Mouse (Mus musculus) liver, embryonic 14.5 days (tissue): ENCODE data around the gene Myl7. TPM values are rescaled to one million over a fixed set of nuclear protein-coding genes. Genes with fewer than 3 reads are reported as not detected.

Experiments used
- ATAC-seq: fragments of 200-750 bp; cut with Nextera tagmentation; 2 replicates; pipeline ENCODE4 v1.8.0; 2017; ENCODE audit warnings: moderate number of reproducible peaks, mild to moderate bottlenecking, moderate library complexity; ENCODE audit not compliant: insufficient read depth
- DNase-seq, 3 experiments: peaks; one replicate each; pipeline ENCODE4 v3.0.0-alpha.2; 2012 to 2013; ENCODE audit warnings: low read depth in 3 of 3, low spot score in 3 of 3
- H3K27ac ChIP-seq: fragments of 300-500 bp; sonication (generic); 2 replicates; pipeline ENCODE4 v1.5.1; 2014; ENCODE audit warnings: moderate library complexity, mild to moderate bottlenecking, control low read depth, inconsistent platforms
- H3K27me3 ChIP-seq: fragments of 300-500 bp; sonication (generic); 2 replicates; pipeline ENCODE4 v1.6.1; 2014; ENCODE audit warnings: mild to moderate bottlenecking, low read length, moderate library complexity; ENCODE audit not compliant: control insufficient read depth, insufficient read depth
- H3K36me3 ChIP-seq: fragments of 300-500 bp; sonication (generic); replicated peaks from 2 replicates; pipeline ENCODE4 v1.6.1; 2014; ENCODE audit warnings: low read depth; ENCODE audit not compliant: control insufficient read depth, insufficient read depth
- H3K4me1 ChIP-seq, 2 experiments: fragments of 200-500 bp in 1 of 2; fragments of 300-500 bp in 1 of 2; sonication (generic) in 1 of 2; replicated peaks; 2 replicates each; pipeline ENCODE4 v1.6.1; 2012 to 2014; ENCODE audit warnings: antibody characterized with exemption in 1 of 2, inconsistent platforms in 1 of 2, low read length in 1 of 2; ENCODE audit not compliant: control insufficient read depth in 2 of 2, insufficient read depth in 2 of 2
- H3K4me2 ChIP-seq: fragments of 300-500 bp; sonication (generic); 2 replicates; pipeline ENCODE4 v1.6.1; 2014; ENCODE audit warnings: low read depth, mild to moderate bottlenecking, control low read depth, moderate library complexity
- H3K4me3 ChIP-seq, 2 experiments: fragments of 200-500 bp in 1 of 2; fragments of 300-500 bp in 1 of 2; sonication (generic) in 1 of 2; 2 replicates each; pipeline ENCODE4 v1.5.1; 2012 to 2014; ENCODE audit warnings: low read depth in 2 of 2, low read length in 2 of 2, mild to moderate bottlenecking in 2 of 2, control low read depth in 1 of 2, inconsistent platforms in 1 of 2, moderate library complexity in 1 of 2; ENCODE audit not compliant: insufficient read depth in 1 of 2
- H3K9ac ChIP-seq: fragments of 300-500 bp; sonication (generic); replicated peaks from 2 replicates; pipeline ENCODE4 v1.6.1; 2014; ENCODE audit warnings: mild to moderate bottlenecking, control low read depth, moderate library complexity
- H3K9me3 ChIP-seq: fragments of 300-500 bp; sonication (generic); 2 replicates; pipeline ENCODE4 v1.6.1; 2016; ENCODE audit warnings: low read length, mixed read lengths; ENCODE audit not compliant: control insufficient read depth
- CTCF ChIP-seq: IDR thresholded peaks from 2 replicates; pipeline ENCODE4 v1.5.1; 2016; ENCODE audit warnings: antibody characterized with exemption, low read depth, control low read depth
- EP300 ChIP-seq: IDR thresholded peaks from 2 replicates; pipeline ENCODE4 v1.6.1; 2016; ENCODE audit warnings: antibody characterized with exemption, low read depth
- WGBS: fragments of 180-500 bp; shearing (Covaris S2); extraction: QIAGEN DNeasy Blood & Tissue Kit; methylation state at CpG from one replicate; pipeline ENCODE4 v1.1.7; 2014; ENCODE audit not compliant: insufficient replicate concordance; 5-methylcytosine and 5-hydroxymethylcytosine counted together
- polyA plus RNA-seq, 2 experiments: library from polyadenylated mRNA; depleted of rRNA in 1 of 2; stranded (reverse) in 1 of 2; unstranded in 1 of 2; fragments of >200 nt; fragmentation: Nextera tagmentation in 1 of 2; extraction: Ambion mirVana in 1 of 2; gene quantifications; 2 replicates each; pipeline versions ENCODE4 v1.2.1 to v1.2.3; 2012 to 2014

Gene Myl7
- polyA plus RNA-seq, 2 experiments = 3.2 to 6.6 TPM

- Histone ChIP-seq H3K9ac (peak overlapping the region; percentile 67), H3K4me2 (peak overlapping the region; percentile 83), H3K27me3 (no peaks in the 10 kb centered on the region), H3K4me1 (peaks cover 8 to 11% of the 10 kb centered on the region in 2 experiments), H3K9me3 (no peaks in the 10 kb centered on the region), H3K36me3 (peaks cover 19% of the 10 kb centered on the region), H3K27ac (no peak overlapping the region), H3K4me3 (peak overlapping the region; percentile 75 to 76)
- WGBS = 5% methylated on average over 5 of the region's 5 CpGs
- ATAC-seq = no peak
- DNase-seq = no peak
- TF ChIP-seq EP300 (no peak), CTCF (no peak)
Measured at GRCm38 (mm10) chr11:5877421-5877820, 21.2 kb downstream of the Myl7 start.

DNA sequence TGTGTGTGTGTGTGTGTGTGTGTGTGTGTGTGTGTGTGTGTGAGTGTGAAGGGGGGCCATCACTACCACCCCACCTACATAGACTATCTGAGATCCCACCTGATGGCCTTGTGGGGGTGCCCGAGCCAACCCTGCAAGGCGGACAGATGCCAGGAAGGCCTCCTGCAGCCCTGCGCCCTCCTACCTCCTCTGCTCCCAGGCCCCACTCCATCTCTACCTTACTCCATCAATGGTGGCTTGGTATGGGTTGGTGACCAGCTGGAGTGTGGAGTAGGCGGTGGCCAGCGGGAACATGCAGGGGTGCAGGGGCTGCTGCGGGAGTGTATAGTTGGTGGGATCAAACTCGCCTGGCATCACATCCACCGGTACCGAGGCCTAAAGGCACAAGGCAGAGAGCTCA is 25.4 kb downstream of the Myl7 start:
- TF ChIP-seq EP300 (no peak), CTCF (no peak)
- Histone ChIP-seq H3K4me1 (peaks cover 4 to 6% of the 10 kb centered on the region in 2 experiments), H3K9me3 (no peaks in the 10 kb centered on the region), H3K9ac (no peak overlapping the region), H3K27me3 (no peaks in the 10 kb centered on the region), H3K36me3 (peaks cover 26% of the 10 kb centered on the region), H3K4me2 (no peak overlapping the region), H3K27ac (no peak overlapping the region), H3K4me3 (no peak overlapping the region)
- 85% methylated on average over 9 of the region's 9 CpGs for WGBS
- DNase-seq = no peak
- ATAC-seq = no peak

GRCm38 (mm10) chr11:5872707-5873106 is 25.9 kb downstream of the Myl7 start:
- no peak for ATAC-seq
- peaks cover 26% of the 10 kb centered on the region for H3K36me3 ChIP-seq
- WGBS = 84% methylated on average over 11 of the region's 11 CpGs

GRCm38 (mm10) chr11:5870069-5870468 is 28.5 kb downstream of the Myl7 start:
- H3K4me1 ChIP-seq = no peaks in the 10 kb centered on the region
- H3K27me3 ChIP-seq = no peaks in the 10 kb centered on the region
- no peak for DNase-seq
- TF ChIP-seq CTCF (no peak), EP300 (no peak)
- no peak overlapping the region for H3K27ac ChIP-seq
- no peak overlapping the region for H3K4me2 ChIP-seq
- no peak overlapping the region for H3K4me3 ChIP-seq
- 86% methylated on average over 16 of the region's 16 CpGs for WGBS
- H3K9ac ChIP-seq = no peak overlapping the region
- peaks cover 26% of the 10 kb centered on the region for H3K36me3 ChIP-seq
- ATAC-seq = no peak
- no peaks in the 10 kb centered on the region for H3K9me3 ChIP-seq

More at GRCm38 (mm10) chr11:5872707-5873106, 25.9 kb downstream of the Myl7 start:
- H3K9ac ChIP-seq = no peak overlapping the region
- peaks cover 4 to 6% of the 10 kb centered on the region in 2 experiments for H3K4me1 ChIP-seq
- TF ChIP-seq CTCF = no peak
- TF ChIP-seq EP300 = no peak
- H3K4me2 ChIP-seq = no peak overlapping the region
- no peaks in the 10 kb centered on the region for H3K9me3 ChIP-seq
- no peak overlapping the region for H3K4me3 ChIP-seq
- no peak for DNase-seq
- H3K27me3 ChIP-seq = no peaks in the 10 kb centered on the region
- no peak overlapping the region for H3K27ac ChIP-seq

DNA sequence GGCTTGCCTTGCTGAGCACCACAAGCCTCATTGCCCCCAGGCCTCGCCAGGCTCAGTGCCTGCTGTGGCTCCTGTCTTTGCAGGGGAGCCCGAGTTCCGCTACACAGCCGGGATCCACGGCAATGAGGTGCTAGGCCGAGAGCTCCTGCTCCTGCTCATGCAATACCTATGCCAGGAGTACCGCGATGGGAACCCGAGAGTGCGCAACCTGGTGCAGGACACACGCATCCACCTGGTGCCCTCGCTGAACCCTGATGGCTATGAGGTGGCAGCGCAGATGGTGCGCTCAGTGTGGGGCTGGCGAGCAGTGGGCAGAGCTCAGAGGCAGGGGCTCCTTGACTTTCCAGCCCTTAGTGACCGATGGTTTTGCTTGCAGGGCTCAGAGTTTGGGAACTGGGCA is 29.3 kb downstream of the Myl7 start:
- no peaks in the 10 kb centered on the region for H3K27me3 ChIP-seq
- H3K36me3 ChIP-seq = peaks cover 23% of the 10 kb centered on the region
- TF ChIP-seq EP300 = no peak
- no peaks in the 10 kb centered on the region for H3K4me1 ChIP-seq
- H3K4me3 ChIP-seq = no peak overlapping the region
- DNase-seq (no peak), ATAC-seq (no peak)
- H3K4me2 ChIP-seq = no peak overlapping the region
- H3K9ac ChIP-seq = no peak overlapping the region
- H3K9me3 ChIP-seq = no peaks in the 10 kb centered on the region
- no peak overlapping the region for H3K27ac ChIP-seq
- 86% methylated on average over 16 of the region's 16 CpGs for WGBS

DNA sequence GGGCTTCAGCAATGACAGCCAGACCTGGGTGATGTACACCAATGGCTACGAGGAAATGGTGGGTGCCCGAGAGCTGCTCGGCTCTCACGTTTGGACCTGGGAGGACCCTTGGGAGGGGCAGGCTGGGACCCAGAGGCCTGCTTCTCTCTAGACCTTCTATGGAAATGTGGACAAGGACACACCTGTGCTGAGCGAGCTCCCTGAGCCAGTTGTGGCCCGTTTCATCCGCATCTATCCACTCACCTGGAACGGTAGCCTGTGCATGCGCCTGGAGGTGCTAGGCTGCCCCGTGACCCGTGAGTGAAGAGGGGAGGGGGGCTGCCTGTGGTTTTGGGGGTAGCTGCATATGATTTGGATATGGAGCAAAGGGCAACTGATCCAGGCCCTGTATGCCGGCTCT is 30.3 kb downstream of the Myl7 start:
- Histone ChIP-seq H3K27me3 (no peaks in the 10 kb centered on the region; the same call in 1 of the 2 replicates), H3K36me3 (peaks cover 15% of the 10 kb centered on the region)
- 72% methylated on average over 12 of the region's 12 CpGs for WGBS

More for the DNA sequence above, 30.3 kb downstream of the Myl7 start:
- DNase-seq (no peak), ATAC-seq (no peak)
- H3K9ac ChIP-seq = no peak overlapping the region
- no peaks in the 10 kb centered on the region for H3K4me1 ChIP-seq
- H3K4me2 ChIP-seq = no peak overlapping the region
- TF ChIP-seq CTCF = no peak
- TF ChIP-seq EP300 = no peak
- H3K27ac ChIP-seq = no peak overlapping the region
- H3K4me3 ChIP-seq = no peak overlapping the region
- no peaks in the 10 kb centered on the region for H3K9me3 ChIP-seq
